26 mouse cellular contexts compared by ENCODE assay signal in the genomic region with DNA sequence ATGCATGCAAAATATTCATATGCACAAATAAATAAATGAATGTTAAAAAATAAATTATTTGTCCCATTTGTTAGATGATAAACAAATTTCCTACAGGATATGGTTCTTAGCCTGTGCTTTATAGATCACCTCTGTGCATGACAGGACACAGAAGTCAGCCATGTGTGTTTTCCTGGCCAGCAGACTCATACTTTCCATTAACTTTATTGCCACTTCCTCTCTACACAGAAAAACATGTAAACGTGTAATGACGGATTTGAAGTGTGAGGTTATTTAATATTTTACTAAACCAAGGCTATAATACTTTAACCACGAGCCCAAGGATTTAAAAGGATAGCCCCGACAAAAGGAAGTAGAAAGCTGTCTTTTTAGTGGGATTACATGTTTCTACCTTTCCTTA. TPM values are rescaled to one million over a fixed set of nuclear protein-coding genes. Genes with fewer than 3 reads are reported as not detected.
DNase-seq lines count a peak whose midpoint lies in the region; ATAC-seq and TF ChIP-seq lines count a peak whose summit lies in the region.
"Had no signal": no experiment of that assay in that cellular context is flagged by ENCODE, and none has a peak within 500 bp of the region (broad histone marks: within the 10 kb centered on the region; RNA-seq: fewer than 3 reads in every experiment).

No protein-coding gene starts in this region.

- intact Hi-C loops in gastrocnemius, postnatal 36 days (cut with DNase I) = no loop called here

- no peak overlapping the region for H3K27ac ChIP-seq in kidney, postnatal 0 days
- H3K27ac ChIP-seq in hindbrain, embryonic 10.5 days = no peak overlapping the region
- H3K27ac ChIP-seq: embryonic facial prominence, embryonic 15.5 days; forebrain, embryonic 10.5 days; hindbrain, embryonic 15.5 days had no signal

- H3K4me1 ChIP-seq in kidney, postnatal 0 days (replicated peaks; ENCODE audit: insufficient read depth, low read length) = no peaks in the 10 kb centered on the region; the same call in 1 of the 2 replicates
- peaks cover 7% of the 10 kb centered on the region for H3K4me1 ChIP-seq in hindbrain, embryonic 10.5 days (replicated peaks)
- no peaks in the 10 kb centered on the region; the same call in 1 of the 2 replicates for H3K4me1 ChIP-seq in lung, adult 2 months (ENCODE audit: control insufficient read depth, insufficient read depth, low read length)
- H3K4me1 ChIP-seq: embryonic facial prominence, embryonic 15.5 days; heart, embryonic 12.5 days had no signal

- WGBS in kidney, postnatal 0 days = 37% methylated on average over 4 of the region's 4 CpGs
- WGBS in hindbrain, embryonic 10.5 days = 93% methylated on average over 4 of the region's 4 CpGs
- 45% methylated on average over 4 of the region's 4 CpGs for WGBS in lung, adult 2 months

- 0 out of 2 replicates have a peak, but pooled peaks have one; percentile 46 for ATAC-seq in kidney, postnatal 0 days (replicated peaks; ENCODE audit: low FRiP score, low read depth)
- peak; percentile 91 for ATAC-seq in CD4-positive, CD25-positive, alpha-beta regulatory T cell, adult 4 months
- ATAC-seq: forebrain, embryonic 16.5 days had no signal

- no peak for TF ChIP-seq CTCF in kidney, postnatal 0 days (IDR thresholded peaks at IDR 0.05; ENCODE audit: low read depth)
- no peak for TF ChIP-seq CTCF in lung, adult 2 months (IDR thresholded peaks at IDR 0.05; ENCODE audit: insufficient read depth, low read length)

- no peaks in the 10 kb centered on the region for H3K27me3 ChIP-seq in kidney, postnatal 0 days (ENCODE audit: insufficient read depth, low read length)
- H3K27me3 ChIP-seq in hindbrain, embryonic 10.5 days (ENCODE audit: insufficient read depth, poor library complexity, severe bottlenecking) = no peaks in the 10 kb centered on the region
- H3K27me3 ChIP-seq: embryonic facial prominence, embryonic 15.5 days; heart, embryonic 12.5 days; hindbrain, embryonic 15.5 days had no signal

- no peak overlapping the region for H3K9ac ChIP-seq in kidney, postnatal 0 days (ENCODE audit: low read depth, low read length)
- H3K9ac ChIP-seq: embryonic facial prominence, embryonic 15.5 days; heart, embryonic 12.5 days; hindbrain, embryonic 15.5 days had no signal

- H3K4me3 ChIP-seq in kidney, postnatal 0 days (replicated peaks; ENCODE audit: low read depth, low read length) = no peak overlapping the region
- H3K4me3 ChIP-seq in hindbrain, embryonic 10.5 days = no peak overlapping the region
- no peak overlapping the region for H3K4me3 ChIP-seq in lung, adult 2 months (replicated peaks; ENCODE audit: extremely low read depth, low read depth, low read length)
- H3K4me3 ChIP-seq: embryonic facial prominence, embryonic 15.5 days; erythroblast, embryonic 14.5 days; forebrain, embryonic 10.5 days; heart, embryonic 12.5 days; hindbrain, embryonic 15.5 days had no signal

- no peak overlapping the region for H3K4me2 ChIP-seq in kidney, postnatal 0 days (ENCODE audit: low read length)
- H3K4me2 ChIP-seq: embryonic facial prominence, embryonic 15.5 days; heart, embryonic 12.5 days; hindbrain, embryonic 15.5 days had no signal

- H3K9me3 ChIP-seq in kidney, postnatal 0 days (replicated peaks; ENCODE audit: low read length) = no peaks in the 10 kb centered on the region
- H3K9me3 ChIP-seq in hindbrain, embryonic 10.5 days = no peaks in the 10 kb centered on the region
- H3K9me3 ChIP-seq: embryonic facial prominence, embryonic 15.5 days; forebrain, embryonic 10.5 days; G1E; heart, embryonic 12.5 days; hindbrain, embryonic 15.5 days had no signal

- H3K36me3 ChIP-seq in kidney, postnatal 0 days (ENCODE audit: insufficient read depth, low read length) = no peaks in the 10 kb centered on the region
- no peaks in the 10 kb centered on the region for H3K36me3 ChIP-seq in hindbrain, embryonic 10.5 days
- H3K36me3 ChIP-seq: embryonic facial prominence, embryonic 15.5 days; forebrain, embryonic 10.5 days; G1E; heart, embryonic 12.5 days; hindbrain, embryonic 15.5 days had no signal

- no peak for TF ChIP-seq POLR2A in lung, adult 2 months (IDR thresholded peaks at IDR 0.05; ENCODE audit: borderline replicate concordance, extremely low read depth, low read depth, low read length)

- DNase-seq in kidney, postnatal 0 days (ENCODE audit: low spot score) = no peak
- no peak for DNase-seq in kidney, adult 11 months
- DNase-seq in induced T-regulatory cell, adult 2 months (ENCODE audit: low read depth) = peak; percentile 51
- DNase-seq in hindbrain, embryonic 10.5 days (ENCODE audit: low spot score) = no peak
- DNase-seq in gastrocnemius, postnatal 36 days = no peak
- no peak for DNase-seq in lung, adult 2 months
- DNase-seq: adrenal gland, postnatal 14 days; B cell, adult 2 months; cerebellum, adult 11-12 months; cerebellum, adult 9-10 months; gastrocnemius, postnatal 10 days; kidney, adult 8-10 months had no signal

RNA-seq across cellular contexts. Expression of gene 1700013F07Rik, which starts 30.0 kb away (rescaled TPM):
- not detected in 2 replicates for polyA plus RNA-seq in kidney, postnatal 0 days (2015; fragmentation: Nextera tagmentation; extraction: Ambion mirVana)
- under 1 TPM in 1 of 2 experiments, not detected in 1; 0.43 TPM for polyA plus RNA-seq in CD4-positive, CD25-positive, alpha-beta regulatory T cell, adult 4 months (2017; shearing (Covaris generic))
- 0.50 and 2.6 TPM in 2 replicates for polyA plus RNA-seq in hindbrain, embryonic 10.5 days (2016; fragmentation: Nextera tagmentation; extraction: Ambion mirVana)
- not detected for total RNA-seq in gastrocnemius, postnatal 36 days (2021)
- 7.1 and 7.7 TPM in 2 replicates for polyA plus RNA-seq in lung, adult 2 months (2012; rRNA removed)
- total RNA-seq: adrenal gland, adult 18-20 months; adrenal gland, postnatal 14 days; G1E; gastrocnemius, postnatal 10 days; granulocyte monocyte progenitor cell, adult 5-6 weeks; heart, adult 8-10 months; heart, postnatal 25 days had no signal
- polyA plus RNA-seq: embryonic facial prominence, embryonic 11.5 days; erythroblast, embryonic 14.5 days; G1E; heart, embryonic 12.5 days; intestine, embryonic 14.5 days had no signal

RNA-seq across cellular contexts. Expression of gene 5330417C22Rik, which starts 32.4 kb away (rescaled TPM):
- 1.6 and 1.7 TPM in 2 replicates for polyA plus RNA-seq in kidney, postnatal 0 days (2015; fragmentation: Nextera tagmentation; extraction: Ambion mirVana)
- polyA plus RNA-seq in CD4-positive, CD25-positive, alpha-beta regulatory T cell, adult 4 months (2017; shearing (Covaris generic)) = 1 to 10 TPM in 1 of 2 experiments, under 1 TPM in 1; 0.66 to 1.1 TPM
- 1.4 and 2.3 TPM in 2 replicates for polyA plus RNA-seq in hindbrain, embryonic 10.5 days (2016; fragmentation: Nextera tagmentation; extraction: Ambion mirVana)
- under 1 TPM; 0.05 to 0.25 TPM for total RNA-seq in gastrocnemius, postnatal 36 days (2021)
- 45.7 and 56.3 TPM in 2 replicates for polyA plus RNA-seq in lung, adult 2 months (2012; rRNA removed)
- total RNA-seq: granulocyte monocyte progenitor cell, adult 5-6 weeks had no signal
- polyA plus RNA-seq: G1E had no signal

RNA-seq across cellular contexts. Expression of gene Tmem167b, which starts 58.4 kb away (rescaled TPM):
- 33.5 and 35.8 TPM in 2 replicates for polyA plus RNA-seq in kidney, postnatal 0 days (2015; fragmentation: Nextera tagmentation; extraction: Ambion mirVana)
- 10 to 100 TPM; 29.0 to 38.9 TPM for polyA plus RNA-seq in CD4-positive, CD25-positive, alpha-beta regulatory T cell, adult 4 months (2017; shearing (Covaris generic))
- 37.7 and 42.4 TPM in 2 replicates for polyA plus RNA-seq in hindbrain, embryonic 10.5 days (2016; fragmentation: Nextera tagmentation; extraction: Ambion mirVana)
- total RNA-seq in gastrocnemius, postnatal 36 days (2021) = 10 to 100 TPM; 12.3 to 14.0 TPM
- polyA plus RNA-seq in lung, adult 2 months (2012; rRNA removed) = 7.0 and 9.8 TPM in 2 replicates

RNA-seq across cellular contexts. Expression of gene Sars, which starts 58.9 kb away (rescaled TPM):
- polyA plus RNA-seq in kidney, postnatal 0 days (2015; fragmentation: Nextera tagmentation; extraction: Ambion mirVana) = 118 and 135 TPM in 2 replicates
- polyA plus RNA-seq in CD4-positive, CD25-positive, alpha-beta regulatory T cell, adult 4 months (2017; shearing (Covaris generic)) = 100 to 1,000 TPM; 164 to 188 TPM
- 161 and 177 TPM in 2 replicates for polyA plus RNA-seq in hindbrain, embryonic 10.5 days (2016; fragmentation: Nextera tagmentation; extraction: Ambion mirVana)
- total RNA-seq in gastrocnemius, postnatal 36 days (2021) = 100 to 1,000 TPM; 114 to 119 TPM
- 29.4 and 48.0 TPM in 2 replicates for polyA plus RNA-seq in lung, adult 2 months (2012; rRNA removed)

Comparison
In these comparisons a context has a peak if more than half of its experiments do, and no peak if none do; other contexts are left out.
1. RNA of gene 5330417C22Rik, which starts 32.4 kb away (polyA plus RNA-seq): 45.7 to 56.3 TPM in lung, adult 2 months; 1.4 to 2.3 TPM in hindbrain, embryonic 10.5 days, 1.6 to 1.7 TPM in kidney, postnatal 0 days and 0.66 to 1.1 TPM in CD4-positive, CD25-positive, alpha-beta regulatory T cell, adult 4 months; every median in the first group is over 10 times any median in the second.